25 mouse cellular contexts compared by ENCODE assay signal in genomic region chr3:67887251-67887650, GRCm38 (mm10). TPM values are rescaled to one million over a fixed set of nuclear protein-coding genes. Genes with fewer than 3 reads are reported as not detected.
DNase-seq lines count a peak whose midpoint lies in the region; ATAC-seq lines count a peak whose summit lies in the region.
"Had no signal": no experiment of that assay in that cellular context is flagged by ENCODE, and none has a peak within 500 bp of the region (broad histone marks: within the 10 kb centered on the region; RNA-seq: fewer than 3 reads in every experiment).

No protein-coding gene starts in this region.

- ATAC-seq in midbrain, embryonic 12.5 days (ENCODE audit: low FRiP score, low read depth): peak; percentile 75
- no peak for ATAC-seq in midbrain, embryonic 16.5 days
- 0 out of 2 replicates have a peak, but pooled peaks have one; percentile 60 for ATAC-seq in midbrain, embryonic 14.5 days (ENCODE audit: low FRiP score, low TSS enrichment)
- no peak for ATAC-seq in midbrain, embryonic 15.5 days (replicated peaks)
- ATAC-seq: forebrain, embryonic 14.5 days; forebrain, embryonic 16.5 days had no signal

- peaks cover 11% of the 10 kb centered on the region for H3K4me1 ChIP-seq in midbrain, embryonic 12.5 days
- peaks cover 11% of the 10 kb centered on the region; the same call in 1 of the 2 replicates for H3K4me1 ChIP-seq in midbrain, embryonic 16.5 days (ENCODE audit: control insufficient read depth, insufficient read depth, low read length)
- H3K4me1 ChIP-seq in midbrain, embryonic 14.5 days (ENCODE audit: control insufficient read depth, insufficient read depth, low read length): peaks cover 9% of the 10 kb centered on the region
- peaks cover 13% of the 10 kb centered on the region for H3K4me1 ChIP-seq in midbrain, embryonic 15.5 days
- 0 out of 2 replicates have a peak, but pooled peaks cover 2% of the 10 kb centered on the region for H3K4me1 ChIP-seq in embryonic facial prominence, embryonic 10.5 days
- H3K4me1 ChIP-seq: embryonic facial prominence, embryonic 15.5 days had no signal

- no peaks in the 10 kb centered on the region for H3K9me3 ChIP-seq in midbrain, embryonic 12.5 days
- no peaks in the 10 kb centered on the region for H3K9me3 ChIP-seq in midbrain, embryonic 16.5 days (replicated peaks; ENCODE audit: control insufficient read depth, low read length, poor library complexity, severe bottlenecking)
- H3K9me3 ChIP-seq in midbrain, embryonic 14.5 days (ENCODE audit: control insufficient read depth, low read length): no peaks in the 10 kb centered on the region
- H3K9me3 ChIP-seq in midbrain, embryonic 15.5 days: no peaks in the 10 kb centered on the region
- no peaks in the 10 kb centered on the region for H3K9me3 ChIP-seq in embryonic facial prominence, embryonic 10.5 days
- H3K9me3 ChIP-seq: embryonic facial prominence, embryonic 13.5 days; embryonic facial prominence, embryonic 15.5 days; forebrain, embryonic 10.5 days; forebrain, embryonic 12.5 days had no signal

- H3K4me3 ChIP-seq in midbrain, embryonic 12.5 days: no peak overlapping the region
- H3K4me3 ChIP-seq in midbrain, embryonic 16.5 days (ENCODE audit: low read depth, low read length): no peak overlapping the region
- no peak overlapping the region for H3K4me3 ChIP-seq in midbrain, embryonic 14.5 days (replicated peaks; ENCODE audit: low read depth, low read length)
- H3K4me3 ChIP-seq in midbrain, embryonic 15.5 days: no peak overlapping the region
- no peak overlapping the region for H3K4me3 ChIP-seq in embryonic facial prominence, embryonic 10.5 days
- H3K4me3 ChIP-seq: embryonic facial prominence, embryonic 13.5 days; embryonic facial prominence, embryonic 15.5 days; erythroblast, embryonic 14.5 days; forebrain, embryonic 10.5 days; forebrain, embryonic 12.5 days had no signal

- no peaks in the 10 kb centered on the region for H3K36me3 ChIP-seq in midbrain, embryonic 12.5 days
- H3K36me3 ChIP-seq in midbrain, embryonic 16.5 days (ENCODE audit: control insufficient read depth, insufficient read depth, low read length): no peaks in the 10 kb centered on the region
- H3K36me3 ChIP-seq in midbrain, embryonic 14.5 days (ENCODE audit: control insufficient read depth, insufficient read depth, low read length): no peaks in the 10 kb centered on the region
- H3K36me3 ChIP-seq in midbrain, embryonic 15.5 days (replicated peaks): no peaks in the 10 kb centered on the region
- no peaks in the 10 kb centered on the region for H3K36me3 ChIP-seq in embryonic facial prominence, embryonic 10.5 days (replicated peaks)
- H3K36me3 ChIP-seq: embryonic facial prominence, embryonic 13.5 days; embryonic facial prominence, embryonic 15.5 days; forebrain, embryonic 10.5 days; forebrain, embryonic 12.5 days had no signal

- H3K4me2 ChIP-seq in midbrain, embryonic 12.5 days (replicated peaks): no peak overlapping the region
- no peak overlapping the region for H3K4me2 ChIP-seq in midbrain, embryonic 16.5 days (ENCODE audit: low read length)
- H3K4me2 ChIP-seq in midbrain, embryonic 14.5 days (ENCODE audit: low read length): no peak overlapping the region
- H3K4me2 ChIP-seq in midbrain, embryonic 15.5 days: no peak overlapping the region
- H3K4me2 ChIP-seq: embryonic facial prominence, embryonic 13.5 days; embryonic facial prominence, embryonic 15.5 days; forebrain, embryonic 12.5 days had no signal

- H3K27ac ChIP-seq in midbrain, embryonic 12.5 days (replicated peaks): 0 out of 2 replicates have a peak overlapping the region, but pooled peaks have one; percentile 15
- no peak overlapping the region for H3K27ac ChIP-seq in midbrain, embryonic 16.5 days (ENCODE audit: low read length)
- H3K27ac ChIP-seq in midbrain, embryonic 14.5 days (replicated peaks; ENCODE audit: low read depth, low read length): no peak overlapping the region
- H3K27ac ChIP-seq in midbrain, embryonic 15.5 days: no peak overlapping the region
- H3K27ac ChIP-seq in embryonic facial prominence, embryonic 10.5 days (replicated peaks): no peak overlapping the region
- H3K27ac ChIP-seq: embryonic facial prominence, embryonic 13.5 days; embryonic facial prominence, embryonic 15.5 days; forebrain, embryonic 10.5 days; forebrain, embryonic 12.5 days had no signal

- DNase-seq in embryo, embryonic 11 days: peak; percentile 27
- no peak for DNase-seq in embryo, embryonic 10 days (ENCODE audit: low spot score)
- DNase-seq in midbrain, embryonic 14.5 days: peak; percentile 50
- DNase-seq in embryonic facial prominence, embryonic 10.5 days (ENCODE audit: low spot score): peak; percentile 11
- no peak for DNase-seq in right cerebral cortex, adult 18-20 months
- DNase-seq: adrenal gland, adult 2 months; adrenal gland, postnatal 10 days; adrenal gland, postnatal 25 days; cerebellum, adult 11-12 months; cerebellum, adult 2 months; cerebellum, adult 9-10 months; cerebellum, postnatal 10 days; cerebellum, postnatal 25 days had no signal

- H3K9ac ChIP-seq in midbrain, embryonic 12.5 days (replicated peaks): no peak overlapping the region
- H3K9ac ChIP-seq in midbrain, embryonic 16.5 days (ENCODE audit: low read depth, low read length): no peak overlapping the region
- H3K9ac ChIP-seq in midbrain, embryonic 14.5 days (replicated peaks; ENCODE audit: low read length): no peak overlapping the region
- H3K9ac ChIP-seq in midbrain, embryonic 15.5 days: no peak overlapping the region
- H3K9ac ChIP-seq: embryonic facial prominence, embryonic 13.5 days; embryonic facial prominence, embryonic 15.5 days; forebrain, embryonic 12.5 days had no signal

- no peaks in the 10 kb centered on the region for H3K27me3 ChIP-seq in midbrain, embryonic 12.5 days
- no peaks in the 10 kb centered on the region for H3K27me3 ChIP-seq in midbrain, embryonic 16.5 days (ENCODE audit: control insufficient read depth, insufficient read depth, low read depth, low read length)
- H3K27me3 ChIP-seq in midbrain, embryonic 14.5 days (ENCODE audit: control insufficient read depth, insufficient read depth, low read length): no peaks in the 10 kb centered on the region
- H3K27me3 ChIP-seq in midbrain, embryonic 15.5 days (replicated peaks): no peaks in the 10 kb centered on the region
- no peaks in the 10 kb centered on the region for H3K27me3 ChIP-seq in embryonic facial prominence, embryonic 10.5 days (replicated peaks; ENCODE audit: low read depth, poor library complexity, severe bottlenecking)
- H3K27me3 ChIP-seq: embryonic facial prominence, embryonic 13.5 days; embryonic facial prominence, embryonic 15.5 days; forebrain, embryonic 12.5 days had no signal

RNA-seq across cellular contexts. Expression of gene Iqcj, which starts 4.8 kb away (rescaled TPM):
- 0.97 and 2.0 TPM in 2 replicates for polyA plus RNA-seq in midbrain, embryonic 12.5 days (2016; fragmentation: Nextera tagmentation; extraction: Ambion mirVana)
- polyA plus RNA-seq in midbrain, embryonic 16.5 days (2015; fragmentation: Nextera tagmentation; extraction: Ambion mirVana): 0.67 and 1.0 TPM in 2 replicates
- 0.55 and 1.4 TPM in 2 replicates for polyA plus RNA-seq in midbrain, embryonic 14.5 days (2014; fragmentation: Nextera tagmentation; extraction: Ambion mirVana)
- polyA plus RNA-seq in midbrain, embryonic 15.5 days (2015; fragmentation: Nextera tagmentation; extraction: Ambion mirVana): 1.00 and 1.5 TPM in 2 replicates
- not detected in 2 replicates for polyA plus RNA-seq in embryonic facial prominence, embryonic 10.5 days (2016; fragmentation: Nextera tagmentation; extraction: Ambion mirVana)
- polyA plus RNA-seq: adrenal gland, adult 2 months; C2C12; embryonic facial prominence, embryonic 11.5 days; embryonic facial prominence, embryonic 13.5 days; embryonic facial prominence, embryonic 15.5 days; erythroblast, embryonic 14.5 days had no signal

RNA-seq across cellular contexts. Expression of gene Iqschfp, which starts 4.8 kb away (rescaled TPM):
- 2.9 and 6.1 TPM in 2 replicates for polyA plus RNA-seq in midbrain, embryonic 12.5 days (2016; fragmentation: Nextera tagmentation; extraction: Ambion mirVana)
- polyA plus RNA-seq in midbrain, embryonic 16.5 days (2015; fragmentation: Nextera tagmentation; extraction: Ambion mirVana): 6.1 and 6.7 TPM in 2 replicates
- polyA plus RNA-seq in midbrain, embryonic 14.5 days (2014; fragmentation: Nextera tagmentation; extraction: Ambion mirVana): 4.9 and 7.6 TPM in 2 replicates
- polyA plus RNA-seq in midbrain, embryonic 15.5 days (2015; fragmentation: Nextera tagmentation; extraction: Ambion mirVana): 6.4 and 7.3 TPM in 2 replicates
- 0.24 TPM in 1 of 2 replicates, not detected in the other for polyA plus RNA-seq in embryonic facial prominence, embryonic 10.5 days (2016; fragmentation: Nextera tagmentation; extraction: Ambion mirVana)
- polyA plus RNA-seq: adrenal gland, adult 2 months; C2C12; embryonic facial prominence, embryonic 13.5 days; erythroblast, embryonic 14.5 days had no signal

Comparison
In these comparisons a context has a peak if more than half of its experiments do, and no peak if none do; other contexts are left out.
1. DNase-seq: peak in embryo, embryonic 11 days (single experiment), midbrain, embryonic 14.5 days (single experiment) and embryonic facial prominence, embryonic 10.5 days (single experiment); none in embryo, embryonic 10 days (single experiment) and right cerebral cortex, adult 18-20 months (single experiment).
2. ATAC-seq: peak in midbrain, embryonic 12.5 days (single experiment) and midbrain, embryonic 14.5 days (single experiment); none in midbrain, embryonic 16.5 days (single experiment) and midbrain, embryonic 15.5 days (single experiment).